Mouse (Mus musculus) megakaryocyte progenitor cell, adult 5-6 weeks (primary cell): ENCODE data around the gene Rhbdf1. TPM values are rescaled to one million over a fixed set of nuclear protein-coding genes. Genes with fewer than 3 reads are reported as not detected.
A peak's percentile ranks its signal among the peaks of the same experiment; 100 is the strongest.

Source experiments
- ATAC-seq: replicated peaks from 2 replicates; pipeline ENCODE4 v1.8.0; 2016; ENCODE audit warnings: mild to moderate bottlenecking, moderate TSS enrichment, inconsistent platforms; ENCODE audit not compliant: poor library complexity
- total RNA-seq, 2 experiments: library from RNA; stranded (forward) in 1 of 2; stranded (reverse) in 1 of 2; fragments of 157-497, 149-512 nt in 1 of 2; fragments of 200-1000 nt in 1 of 2; gene quantifications; 2 replicates each; pipeline versions ENCODE4 v1.2.3 to v1.2.4; 2015 to 2017

Rhbdf1 gene
- total RNA-seq, 2 experiments from 2014 or later: 0.22 to 0.25 TPM

GRCm38 (mm10) chr11:32194086-32194485 is 28.0 kb downstream of the Rhbdf1 start:
- no peak for ATAC-seq

- no peak for ATAC-seq
Measured at GRCm38 (mm10) chr11:32193156-32193555, 28.9 kb downstream of the Rhbdf1 start.

GRCm38 (mm10) chr11:32190603-32191110 is 31.4 kb downstream of the Rhbdf1 start:
- no peak for ATAC-seq

- ATAC-seq: no peak
Measured at GRCm38 (mm10) chr11:32190119-32190518, 32.0 kb downstream of the Rhbdf1 start.

GRCm38 (mm10) chr11:32189434-32189833 is 32.7 kb downstream of the Rhbdf1 start:
- no peak for ATAC-seq

GRCm38 (mm10) chr11:32188881-32189280 is 33.2 kb downstream of the Rhbdf1 start:
- ATAC-seq: no peak

GRCm38 (mm10) chr11:32187256-32187655 is 34.8 kb downstream of the Rhbdf1 start:
- ATAC-seq: no peak

- ATAC-seq: no peak
Measured at GRCm38 (mm10) chr11:32186031-32186430, 36.1 kb downstream of the Rhbdf1 start.

- no peak for ATAC-seq
Measured at GRCm38 (mm10) chr11:32184469-32184868, 37.6 kb downstream of the Rhbdf1 start.

- ATAC-seq: peak; percentile 93
Measured at GRCm38 (mm10) chr11:32181973-32182868, 39.9 kb downstream of the Rhbdf1 start.

- no peak for ATAC-seq
Measured at GRCm38 (mm10) chr11:32181246-32181645, 40.9 kb downstream of the Rhbdf1 start.

GRCm38 (mm10) chr11:32178506-32178905 is 43.6 kb downstream of the Rhbdf1 start:
- ATAC-seq: no peak

GRCm38 (mm10) chr11:32166683-32167082 is 55.4 kb downstream of the Rhbdf1 start:
- ATAC-seq: no peak

- peak; percentile 100 for ATAC-seq
Measured at GRCm38 (mm10) chr11:32161922-32162804, 59.9 kb downstream of the Rhbdf1 start.

- no peak for ATAC-seq
Measured at GRCm38 (mm10) chr11:32161500-32161899, 60.6 kb downstream of the Rhbdf1 start.

GRCm38 (mm10) chr11:32160341-32160740 is 61.8 kb downstream of the Rhbdf1 start:
- no peak for ATAC-seq

Other genes with a start within 250 kb of the Rhbdf1 start
- 0.10 TPM in 1 of 2 replicates, not detected in the other for gene Nsg2, start 221.8 kb downstream of the Rhbdf1 start, total RNA-seq (2015)
- 0.08 and 0.27 TPM in 2 replicates for gene Nsg2, start 221.8 kb downstream of the Rhbdf1 start, total RNA-seq (2017)
- gene Il9r, start 22.0 kb downstream of the Rhbdf1 start, total RNA-seq (2015): 0.07 TPM in 1 of 2 replicates, not detected in the other
- 0.30 TPM in 1 of 2 replicates, not detected in the other for gene Il9r, start 22.0 kb downstream of the Rhbdf1 start, total RNA-seq (2017)
- 56.5 and 60.4 TPM in 2 replicates for gene Snrnp25, start 16.9 kb downstream of the Rhbdf1 start, total RNA-seq (2015)
- 70.3 and 82.6 TPM in 2 replicates for gene Snrnp25, start 16.9 kb downstream of the Rhbdf1 start, total RNA-seq (2017)
- 5.4 and 7.1 TPM in 2 replicates for gene Mpg, start 4.2 kb upstream of the Rhbdf1 start, total RNA-seq (2015)
- gene Mpg, start 4.2 kb upstream of the Rhbdf1 start, total RNA-seq (2017): 5.3 and 7.8 TPM in 2 replicates
- 15.1 and 16.2 TPM in 2 replicates for gene Nprl3, start 45.4 kb upstream of the Rhbdf1 start, total RNA-seq (2015)
- gene Nprl3, start 45.4 kb upstream of the Rhbdf1 start, total RNA-seq (2017): 14.4 and 17.2 TPM in 2 replicates
- not detected in 2 replicates for gene Hba-x, start 54.1 kb upstream of the Rhbdf1 start, total RNA-seq (2015)
- not detected in 2 replicates for gene Hba-x, start 54.1 kb upstream of the Rhbdf1 start, total RNA-seq (2017)
- gene Hba-a1, start 61.2 kb upstream of the Rhbdf1 start, total RNA-seq (2015): 14.0 and 28.9 TPM in 2 replicates
- 9.4 and 10.0 TPM in 2 replicates for gene Hba-a1, start 61.2 kb upstream of the Rhbdf1 start, total RNA-seq (2017)
- not detected in 2 replicates for gene Hbq1b, start 64.7 kb upstream of the Rhbdf1 start, total RNA-seq (2015)
- gene Hbq1b, start 64.7 kb upstream of the Rhbdf1 start, total RNA-seq (2017): not detected in 2 replicates
- gene Hba-a2, start 74.2 kb upstream of the Rhbdf1 start, total RNA-seq (2015): 26.3 and 54.4 TPM in 2 replicates
- 25.3 and 31.4 TPM in 2 replicates for gene Hba-a2, start 74.2 kb upstream of the Rhbdf1 start, total RNA-seq (2017)
- not detected in 2 replicates for gene Hbq1a, start 77.8 kb upstream of the Rhbdf1 start, total RNA-seq (2015)
- gene Hbq1a, start 77.8 kb upstream of the Rhbdf1 start, total RNA-seq (2017): not detected in 2 replicates
- 6.1 and 7.2 TPM in 2 replicates for gene Sh3pxd2b, start 125.5 kb upstream of the Rhbdf1 start, total RNA-seq (2015)
- gene Sh3pxd2b, start 125.5 kb upstream of the Rhbdf1 start, total RNA-seq (2017): 1.7 and 2.4 TPM in 2 replicates
- 6.5 and 9.7 TPM in 2 replicates for gene Ubtd2, start 233.1 kb upstream of the Rhbdf1 start, total RNA-seq (2015)
- 2.6 and 4.0 TPM in 2 replicates for gene Ubtd2, start 233.1 kb upstream of the Rhbdf1 start, total RNA-seq (2017)